Mouse (Mus musculus) bone marrow, adult 2 months (tissue): Measurements from ENCODE around the gene Faap20.

Source experiments
- CTCF ChIP-seq: fragments of 200-500 bp; IDR thresholded peaks from 2 replicates; pipeline ENCODE4 v1.5.1; 2011; ENCODE audit warnings: low read length, control low read depth; ENCODE audit not compliant: control insufficient read depth, insufficient read depth
- POLR2A ChIP-seq: fragments of 200-500 bp; IDR thresholded peaks from 2 replicates; pipeline ENCODE4 v1.6.1; 2011; ENCODE audit warnings: low read depth, mild to moderate bottlenecking, control low read depth, low read length, borderline replicate concordance; ENCODE audit not compliant: control insufficient read depth

DNA sequence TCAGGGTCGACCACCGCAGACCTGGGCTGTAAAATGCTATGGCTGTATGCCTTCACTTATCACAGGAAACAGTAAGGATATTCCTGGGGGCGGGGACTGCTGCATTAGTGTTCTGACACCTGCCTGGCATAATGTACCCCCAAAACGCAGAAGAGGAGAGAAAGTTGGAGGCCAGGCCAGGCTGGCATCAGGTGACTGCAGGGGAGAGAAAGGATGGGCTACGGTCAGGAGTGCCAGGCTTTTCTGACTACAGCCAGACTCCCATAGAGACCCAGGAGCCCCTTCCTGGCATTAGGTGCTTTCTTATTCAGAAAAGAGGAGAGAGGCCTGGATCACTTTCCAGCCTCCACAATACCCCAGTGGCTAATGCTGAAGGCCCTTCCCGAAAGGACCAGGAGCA is 10.1 kb upstream of the Faap20 start:
- TF ChIP-seq CTCF (no peak), POLR2A (no peak)
